Mouse (Mus musculus) CH12.LX (cell line): ENCODE measurements around the gene Hoxc8. TPM values are rescaled to one million over a fixed set of nuclear protein-coding genes. Genes with fewer than 3 reads are reported as not detected.

Experiments used
- DNase-seq: peaks from one replicate; pipeline ENCODE4 v3.0.0-alpha.2; 2013; ENCODE audit errors: extremely low read depth
- H3K27ac ChIP-seq: 2 replicates; pipeline ENCODE4 v1.5.1; 2012; ENCODE audit warnings: low read depth, mild to moderate bottlenecking, control low read depth, moderate library complexity; ENCODE audit not compliant: insufficient read depth
- H3K27me3 ChIP-seq: replicated peaks from 2 replicates; pipeline ENCODE3; 2012; ENCODE audit warnings: inconsistent platforms
- H3K36me3 ChIP-seq, 2 experiments: replicated peaks in 1 of 2; 2 replicates each; pipeline versions ENCODE3 to v1.6.1; 2012; ENCODE audit warnings: inconsistent platforms in 1 of 2, low read length in 1 of 2, mild to moderate bottlenecking in 1 of 2, mixed read lengths in 1 of 2, moderate library complexity in 1 of 2; ENCODE audit not compliant: control insufficient read depth in 1 of 2, insufficient read depth in 1 of 2
- H3K4me1 ChIP-seq, 2 experiments: 2 replicates each; pipeline ENCODE4 v1.6.1; 2012; ENCODE audit warnings: inconsistent platforms in 1 of 2, moderate library complexity in 1 of 2; ENCODE audit not compliant: insufficient read depth in 2 of 2, control insufficient read depth in 1 of 2
- H3K4me2 ChIP-seq: 2 replicates; pipeline ENCODE4 v1.6.1; 2012; ENCODE audit warnings: low read depth, mild to moderate bottlenecking, control low read depth; ENCODE audit not compliant: poor library complexity, insufficient read depth, severe bottlenecking
- H3K4me3 ChIP-seq, 3 experiments: fragments of 150-350 bp in 1 of 3; sonication (generic) in 1 of 3; replicated peaks in 1 of 3; 2 replicates each; pipeline versions ENCODE3 to v1.5.1; 2011 to 2012; ENCODE audit warnings: low read depth in 2 of 3, low read length in 2 of 3, mild to moderate bottlenecking in 2 of 3, moderate library complexity in 2 of 3, control low read depth in 1 of 3, improper control_type of control experiment in 1 of 3, inconsistent platforms in 1 of 3, mixed read lengths in 1 of 3; ENCODE audit not compliant: poor library complexity in 1 of 3
- H3K79me2 ChIP-seq: replicated peaks from 2 replicates; pipeline ENCODE4 v1.6.1; 2012; ENCODE audit warnings: mild to moderate bottlenecking, moderate library complexity; ENCODE audit not compliant: control insufficient read depth, poor library complexity, insufficient read depth, severe bottlenecking; ENCODE audit errors: extremely low read depth
- H3K9ac ChIP-seq: 2 replicates; pipeline ENCODE4 v1.6.1; 2012; ENCODE audit warnings: low read depth, mild to moderate bottlenecking, control low read depth, moderate library complexity; ENCODE audit not compliant: insufficient read depth
- H3K9me3 ChIP-seq: replicated peaks from 2 replicates; pipeline ENCODE3; 2012; ENCODE audit warnings: low read length, inconsistent platforms, mixed read lengths
- BHLHE40 ChIP-seq: IDR thresholded peaks from 2 replicates; pipeline ENCODE4 v1.6.1; 2011; ENCODE audit warnings: mild to moderate bottlenecking, low read depth, low read length, improper control_type of control experiment
- CHD1 ChIP-seq: IDR thresholded peaks from 2 replicates; pipeline ENCODE4 v1.6.1; 2012; ENCODE audit warnings: low read depth, low read length, improper control_type of control experiment, inconsistent platforms
- CHD2 ChIP-seq: IDR thresholded peaks from 2 replicates; pipeline ENCODE4 v1.6.1; 2011; ENCODE audit warnings: low read length, improper control_type of control experiment
- CTCF ChIP-seq, 2 experiments: IDR thresholded peaks in 1 of 2; conservative IDR thresholded peaks in 1 of 2; 2 replicates each; pipeline ENCODE4 v1.5.1; 2011 to 2012; ENCODE audit warnings: low read depth in 2 of 2, low read length in 2 of 2, improper control_type of control experiment in 1 of 2, inconsistent platforms in 1 of 2, mild to moderate bottlenecking in 1 of 2, moderate library complexity in 1 of 2
- E2F4 ChIP-seq: IDR thresholded peaks from 2 replicates; pipeline ENCODE4 v1.6.1; 2011; ENCODE audit warnings: low read depth, low read length, improper control_type of control experiment; ENCODE audit not compliant: insufficient replicate concordance
- ELF1 ChIP-seq: IDR thresholded peaks from 2 replicates; pipeline ENCODE4 v1.6.1; 2014; ENCODE audit warnings: low read depth, mild to moderate bottlenecking, inconsistent platforms, low read length, improper control_type of control experiment
- EP300 ChIP-seq: IDR thresholded peaks from 2 replicates; pipeline ENCODE4 v1.6.1; 2011; ENCODE audit warnings: low read length, improper control_type of control experiment
- ETS1 ChIP-seq: conservative IDR thresholded peaks from 2 replicates; pipeline ENCODE4 v1.6.1; 2012; ENCODE audit warnings: low read depth, mild to moderate bottlenecking, inconsistent platforms, low read length, improper control_type of control experiment, moderate library complexity
- GABPA ChIP-seq: IDR thresholded peaks from 2 replicates; pipeline ENCODE4 v1.6.1; 2012; ENCODE audit warnings: low read depth, low read length, improper control_type of control experiment, inconsistent platforms; ENCODE audit not compliant: insufficient replicate concordance
- HCFC1 ChIP-seq: IDR thresholded peaks from 2 replicates; pipeline ENCODE4 v1.6.1; 2012; ENCODE audit warnings: low read depth, mild to moderate bottlenecking, inconsistent platforms, low read length, improper control_type of control experiment
- IRF4 ChIP-seq: IDR thresholded peaks from 2 replicates; pipeline ENCODE4 v1.6.1; 2014; ENCODE audit warnings: low read depth, mild to moderate bottlenecking, inconsistent platforms, low read length, improper control_type of control experiment
- JUN ChIP-seq: IDR thresholded peaks from 2 replicates; pipeline ENCODE4 v1.6.1; 2011; ENCODE audit warnings: low read depth, mild to moderate bottlenecking, low read length, improper control_type of control experiment, moderate library complexity; ENCODE audit not compliant: insufficient read depth
- JUND ChIP-seq: conservative IDR thresholded peaks from 2 replicates; pipeline ENCODE4 v1.6.1; 2011; ENCODE audit warnings: low read depth, low read length, improper control_type of control experiment
- KAT2A ChIP-seq: IDR thresholded peaks from 2 replicates; pipeline ENCODE4 v1.6.1; 2012; ENCODE audit warnings: low read length, improper control_type of control experiment, inconsistent platforms; ENCODE audit not compliant: insufficient replicate concordance
- MAFK ChIP-seq: IDR thresholded peaks from 2 replicates; pipeline ENCODE4 v1.6.1; 2011; ENCODE audit warnings: low read length, improper control_type of control experiment; ENCODE audit not compliant: insufficient replicate concordance
- MAX ChIP-seq: IDR thresholded peaks from 2 replicates; pipeline ENCODE4 v1.6.1; 2011; ENCODE audit warnings: low read length, improper control_type of control experiment
- MAZ ChIP-seq: IDR thresholded peaks from 2 replicates; pipeline ENCODE4 v1.6.1; 2012; ENCODE audit warnings: low read depth, mild to moderate bottlenecking, inconsistent platforms, low read length, improper control_type of control experiment, moderate library complexity
- MEF2A ChIP-seq: IDR thresholded peaks from 2 replicates; pipeline ENCODE4 v1.6.1; 2014; ENCODE audit warnings: low read depth, mild to moderate bottlenecking, inconsistent platforms, low read length, improper control_type of control experiment, borderline replicate concordance
- MXI1 ChIP-seq: IDR thresholded peaks from 2 replicates; pipeline ENCODE4 v1.6.1; 2011; ENCODE audit warnings: mild to moderate bottlenecking, low read depth, low read length, improper control_type of control experiment
- MYC ChIP-seq: IDR thresholded peaks from 2 replicates; pipeline ENCODE4 v1.6.1; 2011; ENCODE audit warnings: low read depth, mild to moderate bottlenecking, improper control_type of control experiment, low read length
- NELFE ChIP-seq: IDR thresholded peaks from 2 replicates; pipeline ENCODE4 v1.6.1; 2011; ENCODE audit warnings: low read depth, low read length, improper control_type of control experiment
- NRF1 ChIP-seq: IDR thresholded peaks from 2 replicates; pipeline ENCODE4 v1.6.1; 2014; ENCODE audit warnings: low read depth, mild to moderate bottlenecking, inconsistent platforms, low read length, improper control_type of control experiment, moderate library complexity
- PAX5 ChIP-seq: IDR thresholded peaks from 2 replicates; pipeline ENCODE4 v1.6.1; 2012; ENCODE audit warnings: low read length, inconsistent platforms, mixed read lengths
- POLR2A ChIP-seq: IDR thresholded peaks from 2 replicates; pipeline ENCODE4 v1.6.1; 2011; ENCODE audit warnings: low read depth, mild to moderate bottlenecking, improper control_type of control experiment, low read length
- POLR2AphosphoS2 ChIP-seq: IDR thresholded peaks from 2 replicates; pipeline ENCODE4 v1.6.1; 2011; ENCODE audit warnings: low read depth, low read length, improper control_type of control experiment
- RAD21 ChIP-seq: IDR thresholded peaks from 2 replicates; pipeline ENCODE4 v1.6.1; 2011; ENCODE audit warnings: low read depth, mild to moderate bottlenecking, low read length, improper control_type of control experiment, moderate library complexity
- RCOR1 ChIP-seq: conservative IDR thresholded peaks from 2 replicates; pipeline ENCODE4 v1.6.1; 2012; ENCODE audit warnings: low read depth, mild to moderate bottlenecking, inconsistent platforms, low read length, improper control_type of control experiment
- SIN3A ChIP-seq: IDR thresholded peaks from 2 replicates; pipeline ENCODE4 v1.6.1; 2012; ENCODE audit warnings: low read length, improper control_type of control experiment, inconsistent platforms
- SMC3 ChIP-seq: IDR thresholded peaks from 2 replicates; pipeline ENCODE4 v1.6.1; 2011; ENCODE audit warnings: low read depth, low read length, improper control_type of control experiment
- TBP ChIP-seq: conservative IDR thresholded peaks from 2 replicates; pipeline ENCODE4 v1.6.1; 2011; ENCODE audit warnings: low read depth, low read length, improper control_type of control experiment
- TCF12 ChIP-seq: IDR thresholded peaks from 2 replicates; pipeline ENCODE4 v1.6.1; 2014; ENCODE audit warnings: low read depth, mild to moderate bottlenecking, inconsistent platforms, low read length, improper control_type of control experiment
- UBTF ChIP-seq: IDR thresholded peaks from 2 replicates; pipeline ENCODE4 v1.6.1; 2012; ENCODE audit warnings: low read depth, mild to moderate bottlenecking, inconsistent platforms, low read length, improper control_type of control experiment, moderate library complexity
- USF1 ChIP-seq: IDR thresholded peaks from 2 replicates; pipeline ENCODE4 v1.6.1; 2014; ENCODE audit warnings: low read depth, mild to moderate bottlenecking, inconsistent platforms, low read length, improper control_type of control experiment
- USF2 ChIP-seq: conservative IDR thresholded peaks from 2 replicates; pipeline ENCODE4 v1.6.1; 2011; ENCODE audit warnings: low read depth, low read length, improper control_type of control experiment
- ZC3H11A ChIP-seq: IDR thresholded peaks from 2 replicates; pipeline ENCODE4 v1.6.1; 2012; ENCODE audit warnings: low read depth, mild to moderate bottlenecking, inconsistent platforms, low read length, improper control_type of control experiment
- ZKSCAN1 ChIP-seq: IDR thresholded peaks from 2 replicates; pipeline ENCODE4 v1.6.1; 2012; ENCODE audit warnings: low read depth, inconsistent platforms, low read length, improper control_type of control experiment, borderline replicate concordance
- ZMIZ1 ChIP-seq: IDR thresholded peaks from 2 replicates; pipeline ENCODE4 v1.6.1; 2012; ENCODE audit warnings: low read depth, mild to moderate bottlenecking, inconsistent platforms, low read length, improper control_type of control experiment
- ZNF384 ChIP-seq: IDR thresholded peaks from 2 replicates; pipeline ENCODE4 v1.6.1; 2012; ENCODE audit warnings: low read depth, low read length, improper control_type of control experiment, inconsistent platforms
- dilution Hi-C: fragments of 300-500 bp; cut with MboI; formaldehyde crosslinking; loops from 2 replicates; pipeline ENCODE4 v1.14.3; 2020; ENCODE audit warnings: low sequenced_read_pairs; ENCODE audit not compliant: extremely low pct_unique_long_range_greater_than_20kb, extremely low pct_ligation_motif_present
- in situ Hi-C: fragments of 300-500 bp; cut with MboI; formaldehyde crosslinking; loops from 3 replicates; pipeline ENCODE4 v1.14.3; 2019; ENCODE audit warnings: low sequenced_read_pairs, low pct_ligation_motif_present, low pct_unique_long_range_greater_than_20kb, mixed read lengths
- polyA plus RNA-seq: library from polyadenylated mRNA; unstranded; fragments of >175 nt; gene quantifications from 2 replicates; pipeline ENCODE4 v1.2.1, GENCODE M21; 2012; ENCODE audit warnings: low read depth; ENCODE audit not compliant: insufficient read length
- total RNA-seq, 2 experiments: library from RNA; depleted of rRNA; stranded (reverse); fragments of 300-350 nt in 1 of 2; fragments of >200 nt in 1 of 2; gene quantifications; 2 replicates each; pipeline ENCODE4 v1.2.3; 2012 to 2014

Hoxc8 gene
- total and polyA plus RNA-seq, 3 experiments = not detected

GRCm38 (mm10) chr15:102963671-102964640 lies 26.5 kb upstream of the Hoxc8 start:
- H3K27me3 ChIP-seq = peaks cover 93% of the 10 kb centered on the region

More at GRCm38 (mm10) chr15:102963671-102964640, 26.5 kb upstream of the Hoxc8 start:
- in situ Hi-C loops = no loop called here
- dilution Hi-C loops = no loop called here
- Histone ChIP-seq H3K36me3 (no peaks in the 10 kb centered on the region), H3K4me2 (peak overlapping the region; percentile 79), H3K9me3 (no peaks in the 10 kb centered on the region), H3K4me3 (no peak overlapping the region), H3K27ac (no peak overlapping the region), H3K9ac (peak overlapping the region; percentile 7), H3K4me1 (peaks cover 6 to 32% of the 10 kb centered on the region in 2 experiments), H3K79me2 (no peaks in the 10 kb centered on the region)
- DNase-seq = no peak
- TF ChIP-seq POLR2A (no peak), MAFK (no peak), CTCF (conservative IDR thresholded peaks at IDR 0.05 in 1 of 2, IDR thresholded peaks at IDR 0.05 in 1 of 2; ENCODE audit: low read depth in 2 of 2, low read length in 2 of 2) (no peak), USF2 (no peak), PAX5 (no peak), CHD1 (no peak), ETS1 (no peak), RAD21 (no peak), TBP (no peak), CHD2 (no peak), ZC3H11A (no peak), BHLHE40 (no peak), POLR2AphosphoS2 (no peak), SIN3A (no peak), ZNF384 (no peak), GABPA (no peak), E2F4 (no peak), ZKSCAN1 (no peak), JUND (no peak), MAX (0 out of 2 replicates have a peak, but pooled peaks have one; percentile 18), KAT2A (no peak), USF1 (no peak), HCFC1 (no peak), MAZ (0 out of 2 replicates have a peak, but pooled peaks have one; percentile 13), MXI1 (peak; percentile 29; the same call in 1 of the 2 replicates), NRF1 (0 out of 2 replicates have a peak, but pooled peaks have one; percentile 20), ZMIZ1 (no peak), RCOR1 (no peak), MEF2A (0 out of 2 replicates have a peak, but pooled peaks have one; percentile 37), ELF1 (no peak), UBTF (no peak), EP300 (peak; percentile 36), JUN (no peak), MYC (no peak), SMC3 (no peak), NELFE (no peak), IRF4 (peak; percentile 79), TCF12 (no peak)
